Mouse (Mus musculus): Measurements from ENCODE around the gene Abhd14b.

Gene Abhd14b

GRCm38 (mm10) chr9:106429221-106430014 lies 17.8 kb upstream of the Abhd14b start, which contains the start of gene Rpl29:
Gene Rpl29, plus strand, starts transcription at chr9:106429454.
- DNase-seq (ENCODE audit: low spot score), result peak; percentile 93

GRCm38 (mm10) chr9:106430015-106430264 lies 17.3 kb upstream of the Abhd14b start:
- no peak for DNase-seq (ENCODE audit: low spot score)

- no peak for DNase-seq (ENCODE audit: low spot score)
These were observed 13.9 kb upstream of the Abhd14b start for GRCm38 (mm10) chr9:106433389-106433788.

- DNase-seq (ENCODE audit: low spot score), result no peak
These were observed 10.7 kb upstream of the Abhd14b start for GRCm38 (mm10) chr9:106436566-106436965.

GRCm38 (mm10) chr9:106442680-106443079 lies 4.6 kb upstream of the Abhd14b start:
- no peak for DNase-seq (ENCODE audit: low spot score)

GRCm38 (mm10) chr9:106444836-106445235 lies 2.4 kb upstream of the Abhd14b start:
- no peak for DNase-seq (ENCODE audit: low spot score)

GRCm38 (mm10) chr9:106447951-106448350 lies 692 bp downstream of the Abhd14b start:
- DNase-seq (ENCODE audit: low spot score), result no peak

- DNase-seq (ENCODE audit: low spot score), result peak; percentile 49
These were observed 1.3 kb downstream of the Abhd14b start for GRCm38 (mm10) chr9:106448498-106449031.

- no peak for DNase-seq (ENCODE audit: low spot score)
These were observed 2.7 kb downstream of the Abhd14b start for GRCm38 (mm10) chr9:106449947-106450346.

- peak; percentile 57 for DNase-seq (ENCODE audit: low spot score)
These were observed 3.4 kb downstream of the Abhd14b start for GRCm38 (mm10) chr9:106450661-106451060.

- DNase-seq (ENCODE audit: low spot score), result no peak
These were observed 4.0 kb downstream of the Abhd14b start for GRCm38 (mm10) chr9:106451298-106451697.

GRCm38 (mm10) chr9:106451899-106452298 lies 4.6 kb downstream of the Abhd14b start:
- no peak for DNase-seq (ENCODE audit: low spot score)

GRCm38 (mm10) chr9:106452351-106452750 lies 5.1 kb downstream of the Abhd14b start:
- DNase-seq (ENCODE audit: low spot score), result no peak

GRCm38 (mm10) chr9:106452821-106453220 lies 5.6 kb downstream of the Abhd14b start:
- DNase-seq (ENCODE audit: low spot score), result no peak

GRCm38 (mm10) chr9:106453271-106454070 lies 6.2 kb downstream of the Abhd14b start, which contains the start of gene Pcbp4:
Gene Pcbp4, plus strand, starts transcription at chr9:106453291.
- DNase-seq (ENCODE audit: low spot score), result peak; percentile 48

- DNase-seq (ENCODE audit: low spot score), result no peak
These were observed 7.0 kb downstream of the Abhd14b start for GRCm38 (mm10) chr9:106454071-106454761.

- DNase-seq (ENCODE audit: low spot score), result no peak
These were observed 7.8 kb downstream of the Abhd14b start for GRCm38 (mm10) chr9:106454888-106455681.

- no peak for DNase-seq (ENCODE audit: low spot score)
These were observed 9.3 kb downstream of the Abhd14b start for GRCm38 (mm10) chr9:106456325-106457162.

GRCm38 (mm10) chr9:106457163-106457559 lies 9.9 kb downstream of the Abhd14b start:
- DNase-seq (ENCODE audit: low spot score), result no peak

- no peak for DNase-seq (ENCODE audit: low spot score)
These were observed 10.7 kb downstream of the Abhd14b start for GRCm38 (mm10) chr9:106457920-106458319.

- no peak for DNase-seq (ENCODE audit: low spot score)
These were observed 12.7 kb downstream of the Abhd14b start for GRCm38 (mm10) chr9:106459946-106460345.
